Mouse (Mus musculus): Measurements from ENCODE around the gene 0610030E20Rik. TPM values are rescaled to one million over a fixed set of nuclear protein-coding genes. Genes with fewer than 3 reads are reported as not detected.

Gene 0610030E20Rik
- polyA plus RNA-seq, 1 experiment from 2014 or later = 27.2 TPM

DNA sequence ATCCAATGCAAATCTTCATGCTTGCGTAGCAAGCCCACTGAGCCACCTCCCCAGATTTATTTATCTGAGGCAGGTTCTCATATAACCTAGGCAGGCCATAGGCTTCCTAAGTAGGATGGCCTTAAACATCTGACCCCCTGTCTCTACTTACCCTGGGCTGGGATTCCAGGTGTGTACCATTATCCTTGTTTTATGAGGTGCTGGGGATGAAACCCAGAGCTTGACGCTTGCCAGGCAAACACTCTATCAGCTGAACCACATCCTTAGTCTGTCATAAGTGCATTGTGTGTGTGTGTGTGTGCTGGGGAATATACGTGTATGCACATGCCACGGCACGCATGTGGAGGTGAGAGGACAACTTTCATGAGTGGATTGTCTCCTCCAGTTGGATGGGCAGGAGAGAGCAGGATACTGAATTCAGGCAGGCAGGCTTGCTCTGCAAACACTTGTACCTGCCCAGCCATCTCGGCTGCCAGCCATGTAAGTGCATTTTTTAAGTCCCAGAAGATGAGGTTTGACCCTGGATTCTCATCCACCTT lies 41.7 kb downstream of the 0610030E20Rik start:
- H3K36me3 ChIP-seq (ENCODE audit: poor library complexity, severe bottlenecking) = no peaks in the 10 kb centered on the region
- peaks cover 14% of the 10 kb centered on the region; the same call in 1 of the 2 replicates for H3K27me3 ChIP-seq
- H3K9ac ChIP-seq = no peak overlapping the region
- H3K4me1 ChIP-seq = peaks cover 14% of the 10 kb centered on the region
- no peak overlapping the region for H3K4me3 ChIP-seq
- WGBS = 88% methylated on average over 6 of the region's 6 CpGs
- H3K9me3 ChIP-seq (replicated peaks) = no peaks in the 10 kb centered on the region
- no peak overlapping the region for H3K27ac ChIP-seq
- ATAC-seq = no peak
- H3K4me2 ChIP-seq = no peak overlapping the region

- H3K9ac ChIP-seq = peak overlapping the region; percentile 59; the same call in 1 of the 2 replicates
- 32% methylated on average over 13 of the region's 13 CpGs for WGBS
- peaks cover 14% of the 10 kb centered on the region; the same call in 1 of the 2 replicates for H3K27me3 ChIP-seq
- no peaks in the 10 kb centered on the region for H3K36me3 ChIP-seq (ENCODE audit: poor library complexity, severe bottlenecking)
- no peaks in the 10 kb centered on the region for H3K9me3 ChIP-seq (replicated peaks)
- no peak overlapping the region for H3K27ac ChIP-seq
- H3K4me2 ChIP-seq = peak overlapping the region; percentile 60
- peaks cover 14% of the 10 kb centered on the region for H3K4me1 ChIP-seq
- H3K4me3 ChIP-seq = peak overlapping the region; percentile 38; the same call in 1 of the 2 replicates
- no peak for ATAC-seq
These were observed 42.4 kb downstream of the 0610030E20Rik start for GRCm38 (mm10) chr6:72389471-72389940.

DNA sequence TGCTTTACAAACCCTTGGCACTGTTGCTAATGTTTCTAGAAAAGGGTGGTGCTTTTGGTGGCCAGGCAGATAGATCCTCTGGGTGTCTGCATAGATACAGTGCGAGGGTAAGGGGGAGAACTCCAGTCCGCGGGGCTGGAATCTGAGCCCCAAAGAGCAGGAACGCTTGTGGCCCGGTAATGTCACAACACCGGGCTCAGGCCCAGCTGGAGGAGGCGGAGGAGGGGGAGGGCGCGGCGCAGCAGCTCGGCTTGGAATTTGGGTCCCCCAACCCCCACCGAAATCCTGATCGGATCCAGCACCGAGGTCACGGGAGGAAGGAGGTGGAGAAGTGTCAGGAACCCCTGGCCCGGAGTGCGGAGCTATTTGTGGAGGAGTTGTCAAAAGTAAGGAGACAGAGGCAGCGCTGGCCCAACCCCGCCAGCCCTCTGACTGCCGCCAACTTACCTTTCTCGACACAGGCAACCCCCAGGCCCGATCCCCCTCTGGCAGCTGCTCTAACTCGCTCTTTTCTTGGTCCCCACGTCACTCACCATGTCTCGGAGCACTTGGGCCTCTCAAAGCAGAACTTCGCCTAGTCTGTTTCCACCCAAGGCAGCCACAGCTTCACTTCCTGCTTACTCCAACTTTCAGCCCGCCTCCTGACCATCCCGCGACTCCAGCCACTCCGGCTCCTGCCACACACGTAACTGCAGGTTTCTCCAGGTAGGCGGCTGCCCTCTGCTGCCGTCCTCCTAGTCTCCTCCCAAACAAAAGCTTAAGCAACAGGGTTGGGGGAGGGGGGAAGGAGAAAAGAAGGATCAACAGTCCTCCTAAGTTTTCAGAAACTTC lies 43.0 kb downstream of the 0610030E20Rik start, which contains the start of gene Vamp8:
TSS of gene Vamp8 (minus strand) at position 763 of the 831 bp plus-strand sequence.
- peak within 1 kb of the TSS; percentile 59 for H3K9ac ChIP-seq
- H3K4me3 ChIP-seq = peak within 1 kb of the TSS; percentile 38
- 2% methylated on average over 33 of the region's 33 CpGs for WGBS
- no peak within 1 kb of the TSS for H3K27ac ChIP-seq
- no peaks in the 10 kb centered on the region for H3K9me3 ChIP-seq (replicated peaks)
- peaks cover 14% of the 10 kb centered on the region; the same call in 1 of the 2 replicates for H3K27me3 ChIP-seq
- H3K36me3 ChIP-seq (ENCODE audit: poor library complexity, severe bottlenecking) = no peaks in the 10 kb centered on the region
- peak within 1 kb of the TSS; percentile 60 for H3K4me2 ChIP-seq
- peak; percentile 41; the same call in 1 of the 2 replicates for ATAC-seq
- H3K4me1 ChIP-seq = peaks cover 14% of the 10 kb centered on the region

DNA sequence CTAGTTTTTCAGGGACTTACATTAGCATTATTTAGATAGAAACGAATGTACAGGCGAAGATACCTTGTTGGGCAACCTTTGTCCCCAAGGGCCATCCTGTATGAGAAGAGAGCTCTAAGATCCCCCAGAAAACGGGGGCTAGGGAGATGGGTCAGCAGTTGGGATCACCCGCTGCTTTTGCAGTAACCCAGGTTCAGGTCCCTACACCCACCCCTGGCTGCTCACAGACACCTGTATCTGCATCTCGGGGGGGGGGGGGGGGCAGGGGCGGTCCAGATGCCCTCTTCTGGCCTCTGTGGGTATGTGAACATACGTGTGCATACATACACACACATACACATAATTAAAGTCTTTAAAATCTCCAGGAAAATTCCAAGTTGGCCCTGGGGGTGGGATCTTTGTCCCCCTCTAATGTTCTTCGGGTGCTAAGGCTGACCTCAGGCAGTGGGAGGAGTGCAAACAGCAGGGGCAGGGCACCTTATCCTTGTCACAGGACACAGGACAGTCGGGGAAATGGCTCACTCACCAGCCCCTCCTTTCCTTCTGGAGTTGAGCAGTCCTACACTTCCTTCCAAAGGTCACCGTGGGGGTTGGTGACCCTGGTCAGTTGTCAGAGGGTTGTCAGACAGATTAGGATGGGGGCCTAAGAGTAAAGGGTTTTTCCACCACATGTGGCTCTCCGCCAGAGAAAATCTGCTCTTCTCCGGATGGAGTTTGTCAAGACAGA lies 43.8 kb downstream of the 0610030E20Rik start:
- no peaks in the 10 kb centered on the region for H3K9me3 ChIP-seq (replicated peaks)
- WGBS = 24% methylated on average over 12 of the region's 12 CpGs
- H3K36me3 ChIP-seq (ENCODE audit: poor library complexity, severe bottlenecking) = no peaks in the 10 kb centered on the region
- H3K4me2 ChIP-seq = peak overlapping the region; percentile 60
- H3K27ac ChIP-seq = no peak overlapping the region
- 0 out of 2 replicates have a peak, but pooled peaks have one; percentile 24 for ATAC-seq
- peaks cover 14% of the 10 kb centered on the region; the same call in 1 of the 2 replicates for H3K27me3 ChIP-seq
- H3K4me1 ChIP-seq = peaks cover 14% of the 10 kb centered on the region
- peak overlapping the region; percentile 38; the same call in 1 of the 2 replicates for H3K4me3 ChIP-seq
- H3K9ac ChIP-seq = no peak overlapping the region

GRCm38 (mm10) chr6:72392341-72392740 lies 45.2 kb downstream of the 0610030E20Rik start:
- Histone ChIP-seq H3K27me3 (peaks cover 14% of the 10 kb centered on the region; the same call in 1 of the 2 replicates), H3K36me3 (ENCODE audit: poor library complexity, severe bottlenecking) (no peaks in the 10 kb centered on the region), H3K9ac (no peak overlapping the region), H3K4me1 (peaks cover 14% of the 10 kb centered on the region), H3K27ac (no peak overlapping the region), H3K4me3 (no peak overlapping the region), H3K4me2 (no peak overlapping the region), H3K9me3 (replicated peaks) (no peaks in the 10 kb centered on the region)
- 88% methylated on average over 5 of the region's 5 CpGs for WGBS
- no peak for ATAC-seq

- Histone ChIP-seq H3K9me3 (replicated peaks) (no peaks in the 10 kb centered on the region), H3K9ac (no peak overlapping the region), H3K4me2 (no peak overlapping the region), H3K27ac (no peak overlapping the region), H3K36me3 (ENCODE audit: poor library complexity, severe bottlenecking) (no peaks in the 10 kb centered on the region), H3K4me1 (no peaks in the 10 kb centered on the region), H3K4me3 (no peak overlapping the region), H3K27me3 (no peaks in the 10 kb centered on the region)
- 79% methylated on average over 10 of the region's 10 CpGs for WGBS
- no peak for ATAC-seq
These were observed 49.7 kb downstream of the 0610030E20Rik start for GRCm38 (mm10) chr6:72396837-72397251.

DNA sequence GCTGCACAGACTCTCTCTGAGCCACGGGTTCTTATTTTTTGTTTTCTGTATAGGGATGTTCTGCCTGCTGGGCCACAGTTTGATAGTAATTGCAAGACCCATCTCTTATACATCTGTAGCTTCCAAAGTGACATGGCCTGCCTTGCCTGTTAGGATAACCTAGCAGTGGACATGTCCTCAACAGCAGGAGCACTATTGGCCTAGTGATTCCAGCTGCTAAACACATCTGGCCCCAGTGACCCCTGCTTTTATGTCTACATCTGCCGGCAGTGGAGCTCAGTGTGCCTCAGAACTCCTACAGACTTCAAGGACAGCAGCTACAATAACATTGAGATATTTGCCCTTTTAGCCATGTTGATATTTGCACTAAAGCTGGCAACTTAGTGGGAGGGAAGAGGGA lies 52.9 kb downstream of the 0610030E20Rik start:
- H3K4me2 ChIP-seq = no peak overlapping the region
- no peak for ATAC-seq
- H3K27me3 ChIP-seq = no peaks in the 10 kb centered on the region
- no peaks in the 10 kb centered on the region for H3K4me1 ChIP-seq
- no peak overlapping the region for H3K9ac ChIP-seq
- whole genome bisulfite sequencing = 76% methylated on average over 2 of the region's 2 CpGs
- H3K9me3 ChIP-seq (replicated peaks) = no peaks in the 10 kb centered on the region
- no peaks in the 10 kb centered on the region for H3K36me3 ChIP-seq (ENCODE audit: poor library complexity, severe bottlenecking)
- H3K4me3 ChIP-seq = no peak overlapping the region
- H3K27ac ChIP-seq = no peak overlapping the region

DNA sequence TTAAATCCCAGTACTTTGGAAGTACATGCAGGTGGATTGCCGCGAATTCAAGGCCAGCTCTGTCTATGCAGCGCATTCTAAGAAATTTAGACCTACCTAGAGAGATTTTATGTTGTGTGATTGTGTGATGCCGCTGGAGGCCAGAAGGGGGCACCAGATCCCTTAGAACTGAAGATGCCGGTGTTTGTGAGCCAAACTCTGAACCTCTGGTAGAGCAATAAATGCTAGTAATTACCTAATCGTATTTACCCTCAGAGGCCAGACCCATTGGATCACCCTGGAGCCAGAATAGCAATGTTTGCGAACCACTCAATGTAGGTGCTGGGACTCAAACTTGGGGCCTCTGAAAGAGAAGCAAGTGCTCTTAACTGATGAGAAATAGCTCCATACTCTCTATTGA lies 54.8 kb downstream of the 0610030E20Rik start:
- Histone ChIP-seq H3K4me3 (no peak overlapping the region), H3K9ac (no peak overlapping the region), H3K4me2 (no peak overlapping the region), H3K4me1 (no peaks in the 10 kb centered on the region), H3K27ac (no peak overlapping the region), H3K27me3 (no peaks in the 10 kb centered on the region), H3K36me3 (ENCODE audit: poor library complexity, severe bottlenecking) (no peaks in the 10 kb centered on the region), H3K9me3 (replicated peaks) (no peaks in the 10 kb centered on the region)
- WGBS = 18% methylated on average over 7 of the region's 7 CpGs
- ATAC-seq = no peak

Other genes starting within 250 kb of the 0610030E20Rik start
- gene St3gal5, start 249.7 kb upstream of the 0610030E20Rik start, polyA plus RNA-seq (2015; fragmentation: Nextera tagmentation; extraction: Ambion mirVana) = 35.6 and 36.4 TPM in 2 replicates
- gene Atoh8, start 111.7 kb upstream of the 0610030E20Rik start, polyA plus RNA-seq (2015; fragmentation: Nextera tagmentation; extraction: Ambion mirVana) = 2.9 and 4.5 TPM in 2 replicates
- not detected in 2 replicates for gene Sftpb, start 42.7 kb upstream of the 0610030E20Rik start, polyA plus RNA-seq (2015; fragmentation: Nextera tagmentation; extraction: Ambion mirVana)
- gene Usp39, start 2.1 kb upstream of the 0610030E20Rik start, polyA plus RNA-seq (2015; fragmentation: Nextera tagmentation; extraction: Ambion mirVana) = 61.9 and 64.8 TPM in 2 replicates
- gene Tmem150a, start 8.1 kb downstream of the 0610030E20Rik start, polyA plus RNA-seq (2015; fragmentation: Nextera tagmentation; extraction: Ambion mirVana) = 6.9 and 7.3 TPM in 2 replicates
- 122 and 125 TPM in 2 replicates for gene Rnf181, start 19.6 kb downstream of the 0610030E20Rik start, polyA plus RNA-seq (2015; fragmentation: Nextera tagmentation; extraction: Ambion mirVana)
- 7.0 and 10.1 TPM in 2 replicates for gene Vamp5, start 33.2 kb downstream of the 0610030E20Rik start, polyA plus RNA-seq (2015; fragmentation: Nextera tagmentation; extraction: Ambion mirVana)
- gene Vamp8, start 43.4 kb downstream of the 0610030E20Rik start, polyA plus RNA-seq (2015; fragmentation: Nextera tagmentation; extraction: Ambion mirVana) = 16.8 and 21.3 TPM in 2 replicates
- 12.7 and 13.8 TPM in 2 replicates for gene Ggcx, start 67.0 kb downstream of the 0610030E20Rik start, polyA plus RNA-seq (2015; fragmentation: Nextera tagmentation; extraction: Ambion mirVana)
- gene Mat2a, start 92.2 kb downstream of the 0610030E20Rik start, polyA plus RNA-seq (2015; fragmentation: Nextera tagmentation; extraction: Ambion mirVana) = 402 and 460 TPM in 2 replicates
- gene Sh2d6, start 174.4 kb downstream of the 0610030E20Rik start, polyA plus RNA-seq (2015; fragmentation: Nextera tagmentation; extraction: Ambion mirVana) = 0.62 and 0.89 TPM in 2 replicates
- 4.7 and 4.8 TPM in 2 replicates for gene Capg, start 197.1 kb downstream of the 0610030E20Rik start, polyA plus RNA-seq (2015; fragmentation: Nextera tagmentation; extraction: Ambion mirVana)